Mouse (Mus musculus) heart, postnatal 0 days (tissue): Measurements from ENCODE around the gene Cdca7l. TPM values are rescaled to one million over a fixed set of nuclear protein-coding genes. Genes with fewer than 3 reads are reported as not detected.

Experiments used
- ATAC-seq: fragments of 200-750 bp; cut with Nextera tagmentation; 2 replicates; pipeline ENCODE4 v1.8.0; 2017; ENCODE audit warnings: low read depth, moderate number of reproducible peaks, moderate library complexity; ENCODE audit not compliant: insufficient read depth
- DNase-seq: peaks from one replicate; pipeline ENCODE4 v3.0.0-alpha.2; 2016; ENCODE audit warnings: low spot score
- H3K27ac ChIP-seq: fragments of 300-500 bp; sonication (generic); 2 replicates; pipeline ENCODE4 v1.5.1; 2014; ENCODE audit warnings: low read depth, mild to moderate bottlenecking
- H3K27me3 ChIP-seq: fragments of 300-500 bp; sonication (generic); 2 replicates; pipeline ENCODE4 v1.6.1; 2014; ENCODE audit warnings: low read length, mixed read lengths; ENCODE audit not compliant: control insufficient read depth, insufficient read depth
- H3K36me3 ChIP-seq: fragments of 300-500 bp; sonication (generic); replicated peaks from 2 replicates; pipeline ENCODE4 v1.6.1; 2014; ENCODE audit warnings: low read length, mixed read lengths; ENCODE audit not compliant: control insufficient read depth, insufficient read depth
- H3K4me1 ChIP-seq: fragments of 300-500 bp; sonication (generic); 2 replicates; pipeline ENCODE4 v1.6.1; 2014; ENCODE audit warnings: antibody characterized with exemption; ENCODE audit not compliant: control insufficient read depth, insufficient read depth
- H3K4me2 ChIP-seq: fragments of 300-500 bp; sonication (generic); 2 replicates; pipeline ENCODE4 v1.6.1; 2014; ENCODE audit warnings: low read depth, mild to moderate bottlenecking, low read length, moderate library complexity
- H3K4me3 ChIP-seq: fragments of 300-500 bp; sonication (generic); 2 replicates; pipeline ENCODE4 v1.5.1; 2014; ENCODE audit warnings: low read depth, low read length
- H3K9ac ChIP-seq: fragments of 300-500 bp; sonication (generic); replicated peaks from 2 replicates; pipeline ENCODE4 v1.6.1; 2014; ENCODE audit warnings: low read depth, low read length, mixed read lengths
- H3K9me3 ChIP-seq: fragments of 300-500 bp; sonication (generic); replicated peaks from 2 replicates; pipeline ENCODE4 v1.6.1; 2016; ENCODE audit warnings: low read length; ENCODE audit not compliant: control insufficient read depth
- CTCF ChIP-seq: IDR thresholded peaks from 2 replicates; pipeline ENCODE4 v1.5.1; 2016; ENCODE audit warnings: antibody characterized with exemption, control low read depth, low read depth
- EP300 ChIP-seq: IDR thresholded peaks from 2 replicates; pipeline ENCODE4 v1.6.1; 2016; ENCODE audit warnings: antibody characterized with exemption, low read depth
- WGBS: fragments of 180-500 bp; shearing (Covaris S2); extraction: QIAGEN DNeasy Blood & Tissue Kit; methylation state at CpG from one replicate; pipeline ENCODE4 v1.1.7; 2014; 5-methylcytosine and 5-hydroxymethylcytosine counted together
- polyA plus RNA-seq: library from polyadenylated mRNA; unstranded; fragments of >200 nt; fragmentation: Nextera tagmentation; extraction: Ambion mirVana; gene quantifications from 2 replicates; pipeline ENCODE4 v1.2.1, GENCODE M21; 2015
- total RNA-seq: library from RNA; depleted of rRNA; stranded (reverse); fragments of >200 nt; gene quantifications from 2 replicates; pipeline ENCODE4 v1.2.3, GENCODE M21; 2014; ENCODE audit warnings: low replicate concordance

Cdca7l gene
- total and polyA plus RNA-seq, 2 experiments from 2014 or later, result 1.4 to 3.7 TPM

DNA sequence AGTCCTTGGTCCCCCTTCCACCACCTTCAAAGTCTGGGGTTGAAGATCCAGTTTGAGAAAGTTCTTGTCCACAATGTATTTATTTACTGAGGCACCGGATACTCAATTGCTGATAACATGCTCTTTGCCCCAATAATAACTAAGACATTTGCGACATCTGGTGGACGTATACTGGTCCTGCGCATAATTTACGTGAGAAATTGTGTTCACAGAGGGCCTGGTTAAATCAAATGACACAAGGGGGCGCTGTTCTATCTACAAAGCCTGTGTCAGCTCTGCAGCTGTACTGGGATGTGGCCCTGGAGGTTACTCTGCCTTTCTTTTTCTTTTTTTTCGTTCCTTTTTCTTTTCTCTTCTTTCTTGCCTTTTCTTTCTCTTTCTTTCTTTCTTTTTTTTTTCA, 39.2 kb upstream of the Cdca7l start:
- WGBS, result 6% methylated on average over 7 of the region's 7 CpGs
- no peaks in the 10 kb centered on the region for H3K36me3 ChIP-seq
- peaks cover 4% of the 10 kb centered on the region; the same call in 1 of the 2 replicates for H3K4me1 ChIP-seq
- ATAC-seq, result 0 out of 2 replicates have a peak, but pooled peaks have one; percentile 62
- H3K9ac ChIP-seq, result no peak overlapping the region
- H3K4me3 ChIP-seq, result no peak overlapping the region
- TF ChIP-seq EP300 (no peak), CTCF (peak; percentile 97)
- peak; percentile 91 for DNase-seq
- H3K27me3 ChIP-seq, result no peaks in the 10 kb centered on the region
- no peak overlapping the region for H3K4me2 ChIP-seq
- H3K9me3 ChIP-seq, result no peaks in the 10 kb centered on the region
- no peak overlapping the region for H3K27ac ChIP-seq

DNA sequence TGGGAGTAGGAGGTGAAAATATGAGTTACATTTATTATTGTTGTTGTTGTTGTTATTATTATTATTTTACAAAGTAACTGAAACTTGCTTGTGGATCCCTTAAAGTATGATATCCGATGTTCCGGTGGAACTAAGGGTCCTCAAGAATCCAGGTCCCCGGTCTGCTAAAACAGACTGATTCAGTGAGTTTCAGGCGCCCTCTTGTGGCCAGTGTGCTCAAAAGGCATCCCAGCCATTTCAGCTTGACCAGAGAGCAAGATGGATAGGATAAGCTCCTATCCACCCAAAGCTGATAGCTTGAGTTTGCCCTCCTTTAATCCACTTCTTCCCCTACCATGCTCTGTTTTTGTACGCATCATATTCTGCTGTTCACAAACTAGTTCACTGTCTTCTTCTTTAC, 35.0 kb upstream of the Cdca7l start:
- peak; percentile 45 for DNase-seq

DNA sequence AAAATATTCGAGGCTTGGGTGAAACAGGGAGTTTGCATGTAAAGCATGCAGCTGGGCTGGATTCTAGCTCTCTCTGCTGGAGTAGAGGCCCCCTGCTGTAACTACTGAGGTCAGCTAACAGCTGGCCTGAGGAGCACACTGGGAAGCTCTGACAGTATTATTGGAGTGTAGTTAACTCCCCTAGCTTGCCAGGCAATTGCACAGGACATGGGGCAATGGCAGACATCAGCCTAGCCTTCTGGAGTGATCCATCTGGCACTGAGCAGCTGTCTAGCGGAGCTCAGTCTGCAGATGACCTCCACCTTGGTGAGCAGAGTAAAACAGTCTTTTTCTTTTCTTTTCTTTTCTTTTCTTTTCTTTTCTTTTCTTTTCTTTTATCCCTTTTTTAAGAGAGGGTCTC, 33.9 kb upstream of the Cdca7l start:
- 62% methylated on average over 2 of the region's 2 CpGs for WGBS
- H3K4me1 ChIP-seq, result no peaks in the 10 kb centered on the region
- no peak overlapping the region for H3K4me3 ChIP-seq
- H3K27me3 ChIP-seq, result no peaks in the 10 kb centered on the region
- no peaks in the 10 kb centered on the region for H3K36me3 ChIP-seq
- no peak overlapping the region for H3K27ac ChIP-seq
- H3K9me3 ChIP-seq, result no peaks in the 10 kb centered on the region
- TF ChIP-seq EP300 (no peak), CTCF (no peak)
- ATAC-seq (no peak), DNase-seq (no peak)
- H3K4me2 ChIP-seq, result no peak overlapping the region
- no peak overlapping the region for H3K9ac ChIP-seq

More for the DNA sequence above, 35.0 kb upstream of the Cdca7l start:
- Histone ChIP-seq H3K4me3 (no peak overlapping the region), H3K4me1 (no peaks in the 10 kb centered on the region), H3K9me3 (no peaks in the 10 kb centered on the region), H3K36me3 (no peaks in the 10 kb centered on the region), H3K9ac (no peak overlapping the region), H3K27ac (no peak overlapping the region), H3K27me3 (no peaks in the 10 kb centered on the region), H3K4me2 (no peak overlapping the region)
- 6% methylated on average over 5 of the region's 5 CpGs for WGBS
- ATAC-seq, result no peak
- peak; percentile 85 for TF ChIP-seq CTCF
- TF ChIP-seq EP300, result no peak

DNA sequence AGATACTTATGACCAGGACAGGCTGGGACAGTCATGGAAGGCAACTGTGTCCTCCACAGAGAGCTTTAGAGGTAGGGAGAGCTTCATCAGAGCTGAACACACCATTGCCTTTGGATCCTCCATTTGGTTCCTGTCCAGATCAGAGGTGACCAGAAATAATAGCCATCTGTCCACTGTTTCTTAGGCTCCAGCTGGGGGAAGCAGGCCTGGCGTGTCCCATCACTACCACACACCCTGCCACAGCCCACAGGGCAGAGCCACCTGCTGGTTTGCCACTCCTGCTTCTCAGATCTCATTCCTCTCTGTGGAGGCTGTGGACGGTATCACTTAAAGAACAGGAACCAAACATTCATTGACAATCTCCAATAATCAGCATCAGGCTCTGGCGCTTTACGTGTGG, 32.9 kb upstream of the Cdca7l start:
- no peak for ATAC-seq

DNA sequence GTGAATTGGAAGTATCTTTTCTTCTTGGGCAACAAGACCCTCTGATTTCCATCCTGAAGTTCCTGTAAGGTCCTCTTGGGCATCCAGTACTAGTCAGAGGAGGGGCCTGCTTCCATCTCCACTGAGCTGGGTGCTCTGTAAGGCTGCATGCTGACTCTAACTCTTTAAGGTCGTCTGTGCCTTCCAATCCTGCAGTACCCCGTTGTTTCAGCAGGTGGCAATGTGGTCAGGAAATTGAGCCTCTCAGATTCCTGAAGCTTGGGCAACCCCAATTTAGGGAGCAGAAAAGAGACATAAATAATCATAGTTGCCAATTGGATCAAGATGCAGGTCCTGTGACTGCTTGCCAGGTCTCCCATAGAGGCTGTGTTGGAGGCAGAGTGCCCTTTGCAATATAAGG, 31.5 kb upstream of the Cdca7l start:
- Histone ChIP-seq H3K4me2 (no peak overlapping the region), H3K9ac (no peak overlapping the region), H3K4me3 (no peak overlapping the region), H3K4me1 (no peaks in the 10 kb centered on the region), H3K27ac (no peak overlapping the region), H3K9me3 (no peaks in the 10 kb centered on the region), H3K27me3 (no peaks in the 10 kb centered on the region), H3K36me3 (no peaks in the 10 kb centered on the region)
- ATAC-seq (no peak), DNase-seq (peak; percentile 25)
- no peak for TF ChIP-seq EP300
- peak; percentile 76 for TF ChIP-seq CTCF
- WGBS, result 2% methylated on average over 2 of the region's 2 CpGs

More for the DNA sequence above, 32.9 kb upstream of the Cdca7l start:
- TF ChIP-seq EP300, result no peak
- no peak for TF ChIP-seq CTCF
- 83% methylated on average over 4 of the region's 4 CpGs for whole genome bisulfite sequencing
- H3K4me1 ChIP-seq, result no peaks in the 10 kb centered on the region
- H3K4me2 ChIP-seq, result no peak overlapping the region
- no peaks in the 10 kb centered on the region for H3K27me3 ChIP-seq
- H3K9ac ChIP-seq, result no peak overlapping the region
- no peak for DNase-seq
- H3K9me3 ChIP-seq, result no peaks in the 10 kb centered on the region
- H3K36me3 ChIP-seq, result no peaks in the 10 kb centered on the region
- no peak overlapping the region for H3K4me3 ChIP-seq
- H3K27ac ChIP-seq, result no peak overlapping the region

DNA sequence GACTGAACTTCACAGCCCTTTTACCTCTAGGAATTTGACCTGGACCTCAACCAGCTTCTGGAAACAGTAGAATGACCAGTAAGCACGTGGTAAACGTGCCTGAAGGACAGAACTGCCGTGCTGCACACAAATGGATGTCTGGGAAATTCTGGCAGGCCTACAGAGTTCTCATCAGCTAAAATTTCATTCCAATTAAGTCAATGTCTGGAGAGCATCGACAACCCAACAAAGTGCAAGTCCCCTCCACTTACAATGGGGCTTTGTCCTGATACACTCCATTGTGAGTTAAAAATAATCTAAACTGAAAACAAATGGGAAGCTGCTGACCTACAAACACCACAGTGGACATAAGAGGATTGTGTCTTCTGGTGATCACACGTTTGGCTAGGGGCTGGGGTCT, 27.2 kb upstream of the Cdca7l start:
- Histone ChIP-seq H3K4me1 (no peaks in the 10 kb centered on the region), H3K27ac (no peak overlapping the region), H3K9ac (no peak overlapping the region), H3K4me3 (no peak overlapping the region), H3K9me3 (no peaks in the 10 kb centered on the region), H3K4me2 (no peak overlapping the region), H3K36me3 (no peaks in the 10 kb centered on the region), H3K27me3 (no peaks in the 10 kb centered on the region)
- 46% methylated on average over 5 of the region's 5 CpGs for WGBS
- DNase-seq, result no peak
- TF ChIP-seq CTCF, result no peak
- no peak for TF ChIP-seq EP300
- ATAC-seq, result no peak
